Mouse (Mus musculus) embryonic fibroblast, embryonic 13.5 days (primary cell): ENCODE measurements at regions not wholly inside any gene's neighbourhood (a gene's known extent, or its start where the extent isn't known, plus 50 kb on each side); places are given as distances from the start of the nearest gene placed in this dataset.

ENCODE experiments used
- CTCF ChIP-seq: IDR thresholded peaks from 2 replicates; pipeline ENCODE4 v1.5.1; 2011; ENCODE audit warnings: mild to moderate bottlenecking, control low read depth, low read length, moderate library complexity, borderline replicate concordance; ENCODE audit not compliant: insufficient read depth
- POLR2A ChIP-seq: IDR thresholded peaks from 2 replicates; pipeline ENCODE4 v1.6.1; 2011; ENCODE audit warnings: low read depth, mild to moderate bottlenecking, control low read depth, low read length, moderate library complexity

GRCm38 (mm10) chr12:110031326-110031725 lies 247.5 kb upstream of the Dio3 start:
- TF ChIP-seq CTCF (no peak), POLR2A (no peak)
